Mouse (Mus musculus) stomach, postnatal 0 days (tissue): ENCODE data around the gene Fam71f1.

ENCODE experiments used
- CTCF ChIP-seq: IDR thresholded peaks from 2 replicates; pipeline ENCODE4 v1.5.1; 2016; ENCODE audit warnings: antibody characterized with exemption, low read depth, mild to moderate bottlenecking, moderate library complexity
- EP300 ChIP-seq: optimal IDR thresholded peaks from 2 replicates; pipeline ENCODE3; 2016; ENCODE audit warnings: antibody characterized with exemption

DNA sequence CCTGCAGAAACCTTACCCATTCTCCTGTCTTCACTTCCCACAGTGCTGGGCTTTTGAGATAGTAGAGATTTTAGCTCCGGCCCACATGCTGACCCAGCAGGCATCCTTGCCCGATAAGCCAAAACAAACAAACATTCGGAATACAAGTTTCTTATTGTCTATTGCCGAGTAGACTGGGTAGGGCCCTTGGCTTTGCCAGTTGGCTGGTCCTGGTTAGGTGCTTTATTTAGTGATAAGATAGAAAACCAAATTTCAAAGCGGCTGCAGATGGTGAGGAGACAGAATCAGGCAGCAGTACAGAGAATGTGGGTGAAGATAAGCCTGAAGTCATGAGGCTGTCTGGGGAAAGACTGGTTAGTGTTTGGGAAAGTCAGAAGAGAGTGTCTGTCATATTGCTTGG lies 33.9 kb downstream of the Fam71f1 start:
- TF ChIP-seq EP300 = no peak
- TF ChIP-seq CTCF = no peak
